Comparison of ENCODE assay signal across 8 mouse cellular contexts in the genomic region with DNA sequence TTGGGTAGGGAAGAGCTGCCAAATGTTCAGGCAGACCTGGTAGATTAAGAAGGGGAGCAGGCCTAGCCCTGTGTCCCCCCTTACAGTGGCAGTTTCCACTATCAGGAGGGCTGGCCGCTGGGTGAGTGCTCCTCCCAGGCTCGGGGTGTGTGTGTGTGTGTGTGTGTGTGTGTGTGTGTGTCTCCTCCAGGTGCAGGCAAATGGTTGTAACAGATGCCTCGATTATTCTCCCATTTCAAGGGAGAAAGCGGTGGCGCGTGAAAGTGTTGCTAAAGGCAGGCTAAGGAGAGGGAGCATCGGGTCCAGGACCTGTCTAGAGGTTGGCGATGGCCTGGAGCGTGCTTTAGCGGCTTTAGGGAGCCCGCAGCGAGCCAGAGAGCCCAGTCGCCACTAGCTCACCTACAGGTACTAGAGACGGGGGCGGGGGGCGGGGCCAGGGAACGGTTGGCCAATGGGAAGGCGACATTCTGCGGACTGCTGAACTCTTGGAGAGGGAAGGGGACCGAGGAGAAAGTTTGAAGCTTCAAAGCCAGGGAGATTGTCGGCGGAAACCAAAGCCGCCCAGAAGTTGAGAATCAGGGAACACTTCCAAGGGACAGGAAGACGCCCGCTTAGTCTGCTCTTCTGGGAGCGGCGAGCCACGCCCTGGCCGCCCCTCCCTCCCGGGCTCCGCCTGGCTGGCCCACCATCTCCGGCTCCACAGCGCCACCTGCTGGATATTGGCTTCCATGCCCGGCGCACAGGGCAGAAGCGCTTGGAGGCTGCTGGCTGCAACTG. TPM values are rescaled to one million over a fixed set of nuclear protein-coding genes. Genes with fewer than 3 reads are reported as not detected.
DNase-seq lines count a peak whose midpoint lies in the region; ATAC-seq and TF ChIP-seq lines count a peak whose summit lies in the region.

No protein-coding gene starts in this region.

- ATAC-seq in heart, embryonic 13.5 days (ENCODE audit: extremely low read depth, insufficient number of reproducible peaks, low FRiP score, low TSS enrichment): peak; percentile 64; the same call in 1 of the 2 replicates
- ATAC-seq in kidney, postnatal 0 days (replicated peaks; ENCODE audit: low FRiP score, low read depth): peak; percentile 89
- peak; percentile 61 for ATAC-seq in monocyte, adult 5-6 weeks (replicated peaks; ENCODE audit: insufficient number of reproducible peaks, low FRiP score, low TSS enrichment, poor library complexity, severe bottlenecking)

- peak overlapping the region; percentile 65 for H3K9ac ChIP-seq in heart, embryonic 13.5 days
- 0 out of 2 replicates have a peak overlapping the region, but pooled peaks have one; percentile 13 for H3K9ac ChIP-seq in kidney, postnatal 0 days (ENCODE audit: low read depth, low read length)
- H3K9ac ChIP-seq in liver, adult 2 months (ENCODE audit: low read depth, low read length): peak overlapping the region; percentile 18; the same call in 1 of the 2 replicates

- peak overlapping the region; percentile 33; the same call in 1 of the 2 replicates for H3K27ac ChIP-seq in heart, embryonic 13.5 days (replicated peaks)
- peak overlapping the region; percentile 31; the same call in 1 of the 2 replicates for H3K27ac ChIP-seq in kidney, postnatal 0 days
- no peak overlapping the region for H3K27ac ChIP-seq in liver, adult 2 months (replicated peaks; ENCODE audit: insufficient read depth, low read depth, low read length)

- peak; percentile 81 for TF ChIP-seq CTCF in C2C12 (IDR thresholded peaks at IDR 0.05; ENCODE audit: control insufficient read depth, insufficient read depth, insufficient read length)
- TF ChIP-seq CTCF in kidney, postnatal 0 days (IDR thresholded peaks at IDR 0.05; ENCODE audit: low read depth): peak; percentile 90
- TF ChIP-seq CTCF in liver, adult 2 months (IDR thresholded peaks at IDR 0.05; ENCODE audit: low read depth, low read length): peak; percentile 83

- TF ChIP-seq POLR2A in liver, adult 2 months (IDR thresholded peaks at IDR 0.05; ENCODE audit: extremely low read depth, insufficient read depth, low read length): no peak

- H3K79me3 ChIP-seq in C2C12 (ENCODE audit: low read depth): no peaks in the 10 kb centered on the region

- peaks cover 6% of the 10 kb centered on the region for H3K36me3 ChIP-seq in C2C12 (ENCODE audit: control insufficient read depth, insufficient read depth)
- H3K36me3 ChIP-seq in erythroblast, embryonic 14.5 days (ENCODE audit: control insufficient read depth): peaks cover 26% of the 10 kb centered on the region
- peaks cover 16% of the 10 kb centered on the region for H3K36me3 ChIP-seq in heart, embryonic 13.5 days
- no peaks in the 10 kb centered on the region for H3K36me3 ChIP-seq in kidney, postnatal 0 days (ENCODE audit: insufficient read depth, low read length)
- H3K36me3 ChIP-seq in liver, adult 2 months (ENCODE audit: control insufficient read depth, insufficient read depth, low read length): 0 out of 2 replicates have a peak, but pooled peaks cover 2% of the 10 kb centered on the region

- H3K79me2 ChIP-seq in C2C12 (ENCODE audit: control insufficient read depth, insufficient read depth): no peaks in the 10 kb centered on the region
- H3K79me2 ChIP-seq in liver, adult 2 months (ENCODE audit: control insufficient read depth, insufficient read depth, low read length): no peaks in the 10 kb centered on the region

- H3K4me1 ChIP-seq in erythroblast, embryonic 14.5 days (ENCODE audit: control insufficient read depth): peaks cover 20% of the 10 kb centered on the region
- 0 out of 2 replicates have a peak, but pooled peaks cover 14% of the 10 kb centered on the region for H3K4me1 ChIP-seq in heart, embryonic 13.5 days
- H3K4me1 ChIP-seq in kidney, postnatal 0 days (replicated peaks; ENCODE audit: insufficient read depth, low read length): no peaks in the 10 kb centered on the region
- H3K4me1 ChIP-seq in liver, adult 2 months (ENCODE audit: control insufficient read depth, insufficient read depth, low read length): peaks cover 2% of the 10 kb centered on the region; the same call in 1 of the 2 replicates

- peak; percentile 20 for DNase-seq in brain, embryonic 18.5 days (ENCODE audit: low read depth, low spot score)
- DNase-seq in kidney, postnatal 0 days (ENCODE audit: low spot score): peak; percentile 72
- peak; percentile 43 for DNase-seq in liver, adult 2 months (ENCODE audit: extremely low read depth, low read depth, low spot score)
- peak; percentile 75 to 77 for DNase-seq in spleen, postnatal 36 days (ENCODE audit: low spot score in 2 of 2)

- no peaks in the 10 kb centered on the region for H3K27me3 ChIP-seq in C2C12 (ENCODE audit: control insufficient read depth, insufficient read depth, insufficient read length)
- H3K27me3 ChIP-seq in erythroblast, embryonic 14.5 days (ENCODE audit: control insufficient read depth): no peaks in the 10 kb centered on the region; the same call in 1 of the 2 replicates
- H3K27me3 ChIP-seq in heart, embryonic 13.5 days (replicated peaks): no peaks in the 10 kb centered on the region; the same call in 1 of the 2 replicates
- no peaks in the 10 kb centered on the region for H3K27me3 ChIP-seq in kidney, postnatal 0 days (ENCODE audit: insufficient read depth, low read length)
- H3K27me3 ChIP-seq in liver, adult 2 months (ENCODE audit: control insufficient read depth, insufficient read depth, low read length): no peaks in the 10 kb centered on the region

- peak overlapping the region; percentile 69 for H3K4me2 ChIP-seq in heart, embryonic 13.5 days
- H3K4me2 ChIP-seq in kidney, postnatal 0 days (ENCODE audit: low read length): peak overlapping the region; percentile 53

- no peaks in the 10 kb centered on the region for H3K9me3 ChIP-seq in erythroblast, embryonic 14.5 days (ENCODE audit: control insufficient read depth, low read length)
- H3K9me3 ChIP-seq in heart, embryonic 13.5 days: no peaks in the 10 kb centered on the region
- no peaks in the 10 kb centered on the region for H3K9me3 ChIP-seq in kidney, postnatal 0 days (replicated peaks; ENCODE audit: low read length)

- peak overlapping the region; percentile 11 for H3K4me3 ChIP-seq in C2C12 (ENCODE audit: insufficient read depth, poor library complexity, severe bottlenecking)
- peak overlapping the region; percentile 68 for H3K4me3 ChIP-seq in erythroblast, embryonic 14.5 days (replicated peaks)
- peak overlapping the region; percentile 54 for H3K4me3 ChIP-seq in heart, embryonic 13.5 days
- H3K4me3 ChIP-seq in kidney, postnatal 0 days (replicated peaks; ENCODE audit: low read depth, low read length): peak overlapping the region; percentile 39
- H3K4me3 ChIP-seq in liver, adult 2 months (ENCODE audit: insufficient read depth, low read depth, low read length): peak overlapping the region; percentile 59

- WGBS in heart, embryonic 13.5 days: 6% methylated on average over 35 of the region's 36 CpGs
- WGBS in kidney, postnatal 0 days: 16% methylated on average over 36 of the region's 36 CpGs
- 4% methylated on average over 32 of the region's 36 CpGs for WGBS in liver, adult 2 months

- peak overlapping the region; percentile 47 for H3ac ChIP-seq in C2C12 (ENCODE audit: control insufficient read depth, insufficient read length, low read depth)

TF ChIP-seq in C2C12, 6 proteins besides CTCF, POLR2A, EP300 and RAD21:
- no peak for TF ChIP-seq MYOD1 (IDR thresholded peaks at IDR 0.05; ENCODE audit: control insufficient read depth, insufficient read length, low read depth)
- TF ChIP-seq FOSL1 (IDR thresholded peaks at IDR 0.05; ENCODE audit: insufficient read depth, low read length, poor library complexity, severe bottlenecking): no peak
- no peak for TF ChIP-seq MYOG (IDR thresholded peaks at IDR 0.05; ENCODE audit: control insufficient read depth, extremely low read depth, insufficient read length)

RNA-seq across cellular contexts. Expression of gene Elf4, which starts 53.1 kb away (rescaled TPM):
- 6.7 TPM for polyA plus RNA-seq in C2C12 (2012; fragmentation: generic; extraction: Trizol)
- 0.06 and 0.09 TPM in 2 replicates for polyA plus RNA-seq in erythroblast, embryonic 14.5 days (2012)
- polyA plus RNA-seq in heart, embryonic 13.5 days (2015; fragmentation: Nextera tagmentation; extraction: Ambion mirVana): 9.2 and 10.3 TPM in 2 replicates
- polyA plus RNA-seq in kidney, postnatal 0 days (2015; fragmentation: Nextera tagmentation; extraction: Ambion mirVana): 2.2 and 2.4 TPM in 2 replicates
- 0.46 and 0.67 TPM in 2 replicates for total RNA-seq in liver, adult 2 months (2014; rRNA removed)
- polyA plus RNA-seq in liver, adult 2 months (2012; rRNA removed): 0.57 and 1.5 TPM in 2 replicates
- total RNA-seq in monocyte, adult 5-6 weeks (2017): 35.9 to 86.3 TPM (median 41.4 TPM) in 3 replicates

Comparison
In these comparisons a context has a peak if more than half of its experiments do, and no peak if none do; other contexts are left out.
1. H3K4me3 ChIP-seq: peak in every context shown above with its lines; median percentile 68 in erythroblast, embryonic 14.5 days; 59 in liver, adult 2 months; 54 in heart, embryonic 13.5 days; 39 in kidney, postnatal 0 days; 11 in C2C12.
2. DNase-seq: peak in every context shown above with its lines; median percentile 76 in spleen, postnatal 36 days; 72 in kidney, postnatal 0 days; 43 in liver, adult 2 months; 20 in brain, embryonic 18.5 days.
3. H3K9ac ChIP-seq: peak in every context shown above with its lines; median percentile 65 in heart, embryonic 13.5 days; 18 in liver, adult 2 months; 13 in kidney, postnatal 0 days.